Mouse (Mus musculus) v-Abl transformed pro-B cells (cell line): ENCODE results near the gene Gnaq.
"Not testable (repeated sequence)": the region's sequence is repeated elsewhere in the genome, so short reads cannot be mapped to it uniquely, and the experiment has no call there.

Source experiments
- in situ Hi-C, 2 experiments: fragments of 400-800 bp; cut with MboI; formaldehyde crosslinking; loops; one replicate each; pipeline ENCODE4 v1.15.1; 2025; ENCODE audit not compliant: unreplicated experiment in 2 of 2

Gnaq gene

GRCm38 (mm10) chr19:16252696-16253095 lies 120.1 kb downstream of the Gnaq start:
- in situ Hi-C loops = no loop called here

DNA sequence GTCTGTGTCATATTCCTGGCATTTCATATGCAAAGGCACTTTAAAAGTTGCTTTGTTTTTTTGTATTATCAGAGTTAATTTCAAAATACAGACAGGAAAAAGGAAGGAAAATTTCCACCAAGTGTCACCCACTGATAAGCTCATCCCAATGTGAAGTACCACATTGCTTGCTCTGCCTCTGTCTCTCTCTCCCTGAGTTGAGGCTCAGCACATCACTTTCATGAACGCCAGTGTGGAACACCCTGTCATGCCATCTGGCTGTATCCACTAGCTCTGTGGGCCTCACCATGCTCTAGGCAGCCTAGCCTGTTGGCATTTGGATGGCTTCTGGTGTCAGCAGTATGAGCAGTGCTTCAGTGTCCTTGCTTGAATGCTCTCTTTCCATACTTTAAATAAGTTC lies 122.2 kb downstream of the Gnaq start:
- in situ Hi-C loops = no loop called here

DNA sequence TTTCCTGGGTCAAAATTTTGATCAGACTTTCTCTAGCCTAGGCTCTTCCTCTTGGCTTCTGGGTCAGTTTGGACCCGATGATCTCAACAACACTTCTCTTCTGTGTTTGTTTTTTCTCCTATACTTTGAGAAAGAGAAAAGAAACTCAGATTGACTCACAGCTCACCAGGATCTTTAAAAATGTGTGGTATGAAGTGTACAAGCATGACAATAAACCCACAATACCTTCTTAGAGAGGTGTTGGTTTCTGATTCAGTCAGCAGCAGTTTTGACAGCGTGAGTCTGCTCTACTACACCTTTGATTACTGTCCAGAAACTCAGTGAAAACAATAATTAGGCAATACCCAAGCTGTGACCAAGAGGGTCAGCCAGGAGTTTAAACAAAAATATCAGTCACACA lies 122.7 kb downstream of the Gnaq start:
- in situ Hi-C loops = no loop called here

DNA sequence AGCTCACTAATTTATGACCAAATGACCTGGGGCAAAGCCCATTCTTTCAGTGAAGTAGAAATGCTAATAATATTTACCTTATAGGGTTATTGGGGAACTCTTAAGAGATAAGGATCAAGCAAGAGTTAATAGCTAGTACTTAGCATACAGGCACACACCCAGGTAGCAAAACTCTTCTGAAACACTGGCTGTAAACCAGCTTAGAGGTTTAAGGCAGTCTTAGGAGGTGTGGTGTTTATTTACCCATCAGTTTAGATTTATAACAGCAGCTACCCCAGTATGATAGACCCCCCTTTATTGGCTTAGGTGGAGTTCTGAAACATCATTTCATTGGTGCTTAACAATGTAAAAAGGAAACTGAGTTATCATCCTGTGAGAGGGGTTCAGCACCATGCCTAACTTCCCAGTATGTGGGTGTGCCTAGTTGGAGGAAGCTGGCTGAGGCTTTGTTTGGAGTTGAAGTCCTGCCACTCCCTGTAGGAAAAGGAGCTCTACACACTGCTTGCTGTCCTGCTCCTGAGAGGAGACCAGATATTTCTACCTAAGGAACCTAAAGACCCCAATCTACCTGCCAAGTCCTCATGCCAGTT lies 126.2 kb downstream of the Gnaq start:
- in situ Hi-C loops = no loop called here

- in situ Hi-C loops = no loop called here
These were observed 127.3 kb downstream of the Gnaq start for GRCm38 (mm10) chr19:16259786-16260434.

- in situ Hi-C loops = no loop called here
These were observed 127.8 kb downstream of the Gnaq start for GRCm38 (mm10) chr19:16260435-16260832.

GRCm38 (mm10) chr19:16260973-16261372 lies 128.3 kb downstream of the Gnaq start:
- in situ Hi-C loops = no loop called here

GRCm38 (mm10) chr19:16261631-16262030 lies 129.0 kb downstream of the Gnaq start:
- in situ Hi-C loops = no loop called here

DNA sequence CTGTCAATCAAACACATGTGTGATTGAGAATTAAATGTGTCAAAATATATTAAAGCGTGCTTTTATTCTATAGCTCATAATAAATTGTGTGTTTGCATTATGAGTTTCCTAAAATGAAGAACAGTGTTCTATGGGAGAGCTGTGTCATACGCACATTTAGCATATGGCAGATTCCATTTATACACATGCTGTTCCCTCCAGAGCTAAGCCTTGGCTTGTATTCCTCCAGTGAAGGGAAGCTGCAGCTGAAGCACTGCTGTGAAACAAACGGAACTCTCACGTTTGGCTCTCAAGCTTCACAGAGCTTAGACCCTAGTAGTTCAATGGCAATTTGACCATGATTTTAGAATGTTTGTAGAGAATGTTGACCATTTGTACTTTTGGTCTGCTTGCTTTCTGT lies 129.7 kb downstream of the Gnaq start:
- in situ Hi-C loops = no loop called here

DNA sequence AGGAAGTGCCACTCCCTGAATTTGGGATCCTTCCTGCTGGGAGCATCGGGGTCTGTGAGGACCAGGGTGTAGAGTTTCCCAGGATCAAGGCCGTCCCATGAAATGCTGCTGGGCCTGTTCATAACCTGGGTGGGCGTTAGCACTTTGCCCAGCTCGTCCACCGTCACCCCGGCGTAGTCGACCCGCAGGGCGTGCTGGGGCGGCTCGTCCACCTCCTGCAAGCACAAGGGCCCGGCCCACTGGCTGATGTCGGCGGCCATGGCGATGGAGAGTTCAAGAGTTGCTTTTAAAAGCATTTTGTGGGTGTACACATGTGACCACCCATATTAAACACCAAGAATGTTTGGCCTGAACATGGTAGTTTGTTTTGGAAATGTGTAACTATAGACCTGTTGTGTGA lies 134.7 kb downstream of the Gnaq start:
- in situ Hi-C loops = not testable (repeated sequence)

- in situ Hi-C loops = no loop called here
These were observed 137.6 kb downstream of the Gnaq start for GRCm38 (mm10) chr19:16270236-16270635.

DNA sequence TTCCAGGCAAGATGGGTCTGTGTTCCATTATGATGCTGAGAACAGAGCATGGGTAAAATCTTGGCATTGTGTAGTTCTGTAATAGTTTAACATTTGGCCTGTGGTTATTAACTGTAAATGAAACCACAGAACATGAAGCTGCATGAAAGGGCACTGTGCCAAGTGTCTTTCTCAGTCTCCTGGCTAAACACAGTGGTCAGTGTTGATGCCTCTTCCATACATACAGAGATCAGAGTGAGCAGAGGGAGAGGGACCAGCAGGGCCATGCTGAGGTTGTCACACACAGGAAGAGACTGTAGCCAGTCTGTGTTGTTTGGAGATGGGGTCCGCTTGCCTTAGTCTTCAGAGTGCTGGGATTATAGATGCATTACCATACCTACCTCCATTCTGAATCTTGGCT lies 138.4 kb downstream of the Gnaq start:
- in situ Hi-C loops = no loop called here

DNA sequence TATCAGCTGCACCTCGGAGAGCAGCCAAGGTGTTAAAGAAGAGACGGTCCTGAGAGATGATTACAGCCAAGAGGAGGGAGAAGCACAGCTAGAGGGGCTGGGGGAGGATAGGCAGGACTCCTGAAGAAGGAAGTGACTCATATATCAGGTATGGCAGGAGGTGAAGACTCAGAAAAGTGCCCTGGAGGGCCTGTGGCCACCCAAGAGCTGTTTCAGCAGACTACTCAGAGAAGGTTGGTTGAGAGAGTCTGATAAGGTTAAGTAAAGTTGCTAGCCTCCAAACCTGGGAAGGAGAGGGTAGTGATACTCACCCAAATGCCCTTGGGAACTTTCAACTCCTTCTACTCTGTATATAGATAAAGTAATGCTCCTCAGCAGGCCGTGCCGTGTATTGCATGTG lies 140.4 kb downstream of the Gnaq start:
- in situ Hi-C loops = no loop called here

- in situ Hi-C loops = no loop called here
These were observed 147.6 kb downstream of the Gnaq start for GRCm38 (mm10) chr19:16280231-16280630.

GRCm38 (mm10) chr19:16285051-16286028 lies 152.7 kb downstream of the Gnaq start:
- in situ Hi-C loops = no loop called here

- in situ Hi-C loops = no loop called here
These were observed 154.0 kb downstream of the Gnaq start for GRCm38 (mm10) chr19:16286451-16287175.

GRCm38 (mm10) chr19:16287307-16287706 lies 154.7 kb downstream of the Gnaq start:
- in situ Hi-C loops = no loop called here

GRCm38 (mm10) chr19:16287971-16288370 lies 155.3 kb downstream of the Gnaq start:
- in situ Hi-C loops = no loop called here

DNA sequence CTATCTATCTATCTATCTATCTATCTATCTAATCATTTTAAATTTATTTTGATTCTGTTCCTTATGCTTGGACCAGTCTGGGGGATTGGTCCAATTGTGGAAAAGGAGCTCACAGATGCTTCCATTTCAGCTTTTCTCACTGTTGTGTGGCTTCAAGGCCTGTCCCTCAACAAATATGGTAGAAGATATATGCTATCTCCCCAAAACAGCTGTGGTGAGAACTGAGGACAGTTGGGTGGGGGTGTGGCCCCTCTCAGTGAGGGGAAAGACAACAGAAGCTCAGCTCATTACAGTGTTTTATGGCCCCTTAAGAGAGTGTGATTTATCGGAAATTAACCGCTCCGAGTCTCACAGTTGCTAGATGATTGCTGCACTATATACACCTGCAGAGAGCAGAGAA lies 158.5 kb downstream of the Gnaq start:
- in situ Hi-C loops = no loop called here

GRCm38 (mm10) chr19:16292056-16292608 lies 159.5 kb downstream of the Gnaq start:
- in situ Hi-C loops = no loop called here

- in situ Hi-C loops = no loop called here
These were observed 160.3 kb downstream of the Gnaq start for GRCm38 (mm10) chr19:16292978-16293377.
